Mouse (Mus musculus): ENCODE data around the gene Tent5b. TPM values are rescaled to one million over a fixed set of nuclear protein-coding genes. Genes with fewer than 3 reads are reported as not detected.

Gene Tent5b
- polyA plus RNA-seq, 1 experiment from 2014 or later, result 2.8 TPM

- Histone ChIP-seq H3K4me3 (replicated peaks; ENCODE audit: low read depth, low read length) (no peak overlapping the region), H3K36me3 (ENCODE audit: insufficient read depth, low read length) (no peaks in the 10 kb centered on the region), H3K4me2 (ENCODE audit: low read length) (no peak overlapping the region), H3K27me3 (ENCODE audit: insufficient read depth, low read length) (no peaks in the 10 kb centered on the region), H3K9ac (ENCODE audit: low read depth, low read length) (no peak overlapping the region), H3K9me3 (replicated peaks; ENCODE audit: low read length) (no peaks in the 10 kb centered on the region), H3K27ac (no peak overlapping the region), H3K4me1 (replicated peaks; ENCODE audit: insufficient read depth, low read length) (peaks cover 13% of the 10 kb centered on the region; the same call in 1 of the 2 replicates)
- ATAC-seq (replicated peaks; ENCODE audit: low FRiP score, low read depth), result no peak
- TF ChIP-seq CTCF (IDR thresholded peaks at IDR 0.05; ENCODE audit: low read depth), result no peak
- DNase-seq (ENCODE audit: low spot score), result no peak
- WGBS, result 56% methylated on average over 3 of the region's 3 CpGs
Measured at GRCm38 (mm10) chr4:133442194-133442593, 37.7 kb upstream of the Tent5b start.

DNA sequence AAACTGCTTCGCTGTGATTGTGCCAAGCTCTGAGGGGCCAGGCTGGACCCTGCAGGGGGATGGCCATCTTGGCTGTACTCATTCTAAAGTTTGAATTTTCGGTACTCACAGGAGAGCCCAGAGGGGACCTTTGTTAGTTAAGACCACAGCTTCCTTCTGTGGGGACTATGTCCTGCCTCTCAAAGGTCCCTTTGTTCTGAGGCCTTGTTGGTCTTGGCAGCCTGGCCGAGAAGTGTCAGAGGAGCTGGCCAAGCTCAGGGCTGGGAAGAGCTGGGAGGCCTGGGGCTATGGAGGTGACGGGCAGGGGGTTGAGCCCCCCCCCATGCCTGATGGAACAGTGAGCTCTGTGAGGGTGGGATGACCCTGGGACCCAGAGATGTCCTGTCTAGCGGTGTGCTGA is 36.8 kb upstream of the Tent5b start:
- Histone ChIP-seq H3K9ac (ENCODE audit: low read depth, low read length) (no peak overlapping the region), H3K9me3 (replicated peaks; ENCODE audit: low read length) (no peaks in the 10 kb centered on the region), H3K27me3 (ENCODE audit: insufficient read depth, low read length) (no peaks in the 10 kb centered on the region), H3K4me3 (replicated peaks; ENCODE audit: low read depth, low read length) (no peak overlapping the region), H3K4me2 (ENCODE audit: low read length) (no peak overlapping the region), H3K4me1 (replicated peaks; ENCODE audit: insufficient read depth, low read length) (peaks cover 13% of the 10 kb centered on the region; the same call in 1 of the 2 replicates), H3K27ac (no peak overlapping the region), H3K36me3 (ENCODE audit: insufficient read depth, low read length) (no peaks in the 10 kb centered on the region)
- WGBS, result 56% methylated on average over 5 of the region's 5 CpGs
- no peak for TF ChIP-seq CTCF (IDR thresholded peaks at IDR 0.05; ENCODE audit: low read depth)
- no peak for DNase-seq (ENCODE audit: low spot score)
- no peak for ATAC-seq (replicated peaks; ENCODE audit: low FRiP score, low read depth)

GRCm38 (mm10) chr4:133445727-133446126 is 34.2 kb upstream of the Tent5b start:
- Histone ChIP-seq H3K27ac (no peak overlapping the region), H3K9ac (ENCODE audit: low read depth, low read length) (no peak overlapping the region), H3K36me3 (ENCODE audit: insufficient read depth, low read length) (no peaks in the 10 kb centered on the region), H3K4me3 (replicated peaks; ENCODE audit: low read depth, low read length) (no peak overlapping the region), H3K9me3 (replicated peaks; ENCODE audit: low read length) (no peaks in the 10 kb centered on the region), H3K4me2 (ENCODE audit: low read length) (no peak overlapping the region), H3K27me3 (ENCODE audit: insufficient read depth, low read length) (no peaks in the 10 kb centered on the region), H3K4me1 (replicated peaks; ENCODE audit: insufficient read depth, low read length) (no peaks in the 10 kb centered on the region; the same call in 1 of the 2 replicates)
- no peak for TF ChIP-seq CTCF (IDR thresholded peaks at IDR 0.05; ENCODE audit: low read depth)
- 89% methylated on average over 5 of the region's 5 CpGs for WGBS
- ATAC-seq (replicated peaks; ENCODE audit: low FRiP score, low read depth) (no peak), DNase-seq (ENCODE audit: low spot score) (no peak)

DNA sequence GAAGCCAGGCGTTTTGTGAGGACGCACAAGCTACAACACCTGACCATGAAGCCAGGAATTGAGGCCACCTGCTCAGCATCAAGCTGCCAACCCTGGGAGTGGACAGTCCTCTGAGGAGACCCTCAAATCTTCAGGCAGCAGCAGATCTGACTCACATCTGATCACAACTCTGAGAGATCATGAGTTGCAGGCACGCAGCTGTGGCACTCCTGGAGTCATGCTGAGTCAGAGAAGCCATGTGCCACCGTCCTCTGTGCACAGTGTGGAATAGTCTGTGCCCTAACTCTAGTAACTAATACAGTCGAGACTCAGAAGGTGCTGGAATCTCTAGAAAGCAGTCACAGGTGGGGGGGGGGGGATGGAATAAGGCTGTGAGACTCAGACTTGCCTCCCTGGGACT is 32.6 kb upstream of the Tent5b start:
- no peak overlapping the region for H3K27ac ChIP-seq
- H3K36me3 ChIP-seq (ENCODE audit: insufficient read depth, low read length), result no peaks in the 10 kb centered on the region
- no peaks in the 10 kb centered on the region for H3K27me3 ChIP-seq (ENCODE audit: insufficient read depth, low read length)
- 57% methylated on average over 5 of the region's 5 CpGs for WGBS
- ATAC-seq (replicated peaks; ENCODE audit: low FRiP score, low read depth) (no peak), DNase-seq (ENCODE audit: low spot score) (no peak)
- H3K4me3 ChIP-seq (replicated peaks; ENCODE audit: low read depth, low read length), result no peak overlapping the region
- no peak overlapping the region for H3K9ac ChIP-seq (ENCODE audit: low read depth, low read length)
- no peak overlapping the region for H3K4me2 ChIP-seq (ENCODE audit: low read length)
- no peaks in the 10 kb centered on the region for H3K4me1 ChIP-seq (replicated peaks; ENCODE audit: insufficient read depth, low read length)
- no peak for TF ChIP-seq CTCF (IDR thresholded peaks at IDR 0.05; ENCODE audit: low read depth)
- H3K9me3 ChIP-seq (replicated peaks; ENCODE audit: low read length), result no peaks in the 10 kb centered on the region

DNA sequence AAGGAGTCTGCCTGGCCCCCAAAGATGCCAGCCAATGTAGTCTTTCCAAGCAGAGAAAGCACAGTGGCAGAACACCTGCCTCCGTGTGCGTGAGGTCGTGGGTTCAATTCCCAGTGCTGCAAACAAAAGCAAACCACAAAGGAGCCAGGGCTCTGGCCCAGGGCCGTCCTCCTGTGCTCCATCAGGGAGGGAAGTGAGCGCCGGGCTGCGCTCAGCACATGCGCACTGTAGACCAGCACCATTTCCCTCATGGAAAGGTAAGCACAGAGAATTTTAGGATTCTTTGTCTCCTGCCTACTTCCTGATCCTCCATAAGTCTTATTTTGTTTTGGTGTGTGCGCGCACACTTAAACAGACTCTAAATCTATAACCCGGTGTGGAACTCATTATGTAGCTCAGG is 32.0 kb upstream of the Tent5b start:
- no peaks in the 10 kb centered on the region for H3K9me3 ChIP-seq (replicated peaks; ENCODE audit: low read length)
- no peak for TF ChIP-seq CTCF (IDR thresholded peaks at IDR 0.05; ENCODE audit: low read depth)
- no peak for DNase-seq (ENCODE audit: low spot score)
- no peak overlapping the region for H3K4me2 ChIP-seq (ENCODE audit: low read length)
- no peaks in the 10 kb centered on the region for H3K36me3 ChIP-seq (ENCODE audit: insufficient read depth, low read length)
- H3K4me1 ChIP-seq (replicated peaks; ENCODE audit: insufficient read depth, low read length), result no peaks in the 10 kb centered on the region
- no peaks in the 10 kb centered on the region for H3K27me3 ChIP-seq (ENCODE audit: insufficient read depth, low read length)
- H3K9ac ChIP-seq (ENCODE audit: low read depth, low read length), result no peak overlapping the region
- no peak overlapping the region for H3K4me3 ChIP-seq (replicated peaks; ENCODE audit: low read depth, low read length)
- ATAC-seq (replicated peaks; ENCODE audit: low FRiP score, low read depth), result no peak
- H3K27ac ChIP-seq, result no peak overlapping the region
- WGBS, result 83% methylated on average over 11 of the region's 11 CpGs

- WGBS, result 66% methylated on average over 8 of the region's 8 CpGs
- H3K4me1 ChIP-seq (replicated peaks; ENCODE audit: insufficient read depth, low read length), result no peaks in the 10 kb centered on the region
Measured at GRCm38 (mm10) chr4:133448708-133449388, 31.1 kb upstream of the Tent5b start.

DNA sequence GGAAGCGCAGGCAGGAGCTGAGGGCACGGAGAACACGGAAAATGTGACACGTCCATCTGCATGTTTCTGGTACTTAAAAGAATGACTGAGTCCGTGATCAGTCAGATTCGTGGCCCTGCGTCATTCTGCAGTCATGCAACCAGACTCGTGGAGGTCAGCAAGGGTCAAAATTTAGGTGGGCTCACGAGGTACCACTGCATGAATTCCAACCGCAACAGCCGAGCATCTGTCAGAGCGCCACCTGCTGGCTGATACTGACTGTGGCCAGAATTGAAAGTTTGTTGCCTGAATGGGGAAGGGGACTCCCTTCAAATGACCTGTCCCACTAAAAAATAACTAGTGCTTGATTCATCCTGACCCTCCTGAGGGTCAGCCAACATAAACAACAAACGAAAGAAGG is 30.2 kb upstream of the Tent5b start:
- no peak overlapping the region for H3K4me3 ChIP-seq (replicated peaks; ENCODE audit: low read depth, low read length)
- ATAC-seq (replicated peaks; ENCODE audit: low FRiP score, low read depth), result no peak
- WGBS, result 17% methylated on average over 13 of the region's 13 CpGs

More at GRCm38 (mm10) chr4:133448708-133449388, 31.1 kb upstream of the Tent5b start:
- no peak for DNase-seq (ENCODE audit: low spot score)
- TF ChIP-seq CTCF (IDR thresholded peaks at IDR 0.05; ENCODE audit: low read depth), result no peak
- Histone ChIP-seq H3K27ac (no peak overlapping the region), H3K27me3 (ENCODE audit: insufficient read depth, low read length) (no peaks in the 10 kb centered on the region), H3K4me2 (ENCODE audit: low read length) (no peak overlapping the region), H3K9ac (ENCODE audit: low read depth, low read length) (no peak overlapping the region), H3K4me3 (replicated peaks; ENCODE audit: low read depth, low read length) (no peak overlapping the region), H3K9me3 (replicated peaks; ENCODE audit: low read length) (no peaks in the 10 kb centered on the region), H3K36me3 (ENCODE audit: insufficient read depth, low read length) (no peaks in the 10 kb centered on the region)
- ATAC-seq (replicated peaks; ENCODE audit: low FRiP score, low read depth), result no peak

More for the DNA sequence above, 30.2 kb upstream of the Tent5b start:
- no peaks in the 10 kb centered on the region for H3K36me3 ChIP-seq (ENCODE audit: insufficient read depth, low read length)
- no peaks in the 10 kb centered on the region for H3K27me3 ChIP-seq (ENCODE audit: insufficient read depth, low read length)
- H3K27ac ChIP-seq, result no peak overlapping the region
- H3K9ac ChIP-seq (ENCODE audit: low read depth, low read length), result no peak overlapping the region
- no peaks in the 10 kb centered on the region for H3K4me1 ChIP-seq (replicated peaks; ENCODE audit: insufficient read depth, low read length)
- peak; percentile 58 for DNase-seq (ENCODE audit: low spot score)
- no peak overlapping the region for H3K4me2 ChIP-seq (ENCODE audit: low read length)
- TF ChIP-seq CTCF (IDR thresholded peaks at IDR 0.05; ENCODE audit: low read depth), result peak; percentile 87
- no peaks in the 10 kb centered on the region for H3K9me3 ChIP-seq (replicated peaks; ENCODE audit: low read length)
